Mouse (Mus musculus): ENCODE results near the gene 4930544D05Rik. TPM values are rescaled to one million over a fixed set of nuclear protein-coding genes. Genes with fewer than 3 reads are reported as not detected.

The 4930544D05Rik gene
- total RNA-seq, 2 experiments from 2014 or later: not detected

GRCm38 (mm10) chr11:70653345-70654197 is 37.9 kb downstream of the 4930544D05Rik start:
- DNase-seq (ENCODE audit: low spot score): peak; percentile 49
- intact Hi-C loops (cut with DNase I): loop anchor here (2.0 to 10.0 kb wide), 2 partner anchors 15 to 639 kb away; partner anchors contain the start of genes Acadvl, Dlg4 and Spag7

- intact Hi-C loops (cut with DNase I): loop anchor here (2.0 to 10.0 kb wide), 2 partner anchors 14 to 640 kb away; partner anchors contain the start of genes Acadvl, Dlg4 and Spag7
Measured at GRCm38 (mm10) chr11:70654198-70654922, 38.7 kb downstream of the 4930544D05Rik start, which contains the start of gene Pfn1. Gene Pfn1, minus strand, starts transcription at chr11:70654644.

GRCm38 (mm10) chr11:70654923-70655570 is 39.4 kb downstream of the 4930544D05Rik start:
- intact Hi-C loops (cut with DNase I): loop anchor here (2.0 to 10.0 kb wide), 2 partner anchors 14 to 640 kb away; partner anchors contain the start of genes Acadvl, Dlg4 and Spag7
- peak; percentile 71 for DNase-seq (ENCODE audit: low spot score)

More at GRCm38 (mm10) chr11:70654198-70654922, 38.7 kb downstream of the 4930544D05Rik start, which contains the start of gene Pfn1:
- DNase-seq (ENCODE audit: low spot score): peak; percentile 50

- intact Hi-C loops (cut with DNase I): loop anchor here (2.0 to 10.0 kb wide), 2 partner anchors 13 to 641 kb away; partner anchors contain the start of genes Acadvl, Dlg4 and Spag7
- DNase-seq (ENCODE audit: low spot score): peak; percentile 67
Measured at GRCm38 (mm10) chr11:70655571-70656455, 40.2 kb downstream of the 4930544D05Rik start.

GRCm38 (mm10) chr11:70656456-70656927 is 40.8 kb downstream of the 4930544D05Rik start:
- peak; percentile 59 for DNase-seq (ENCODE audit: low spot score)
- intact Hi-C loops (cut with DNase I): loop anchor here (10.0 kb wide), 1 partner anchor 642 kb away; the partner anchor contains the start of genes Acadvl and Dlg4

GRCm38 (mm10) chr11:70656964-70657363 is 41.3 kb downstream of the 4930544D05Rik start, which contains the start of gene Eno3:
Gene Eno3, plus strand, starts transcription at chr11:70657202.
- intact Hi-C loops (cut with DNase I): loop anchor here (10.0 kb wide), 1 partner anchor 642 kb away; the partner anchor contains the start of genes Acadvl and Dlg4
- DNase-seq (ENCODE audit: low spot score): no peak

GRCm38 (mm10) chr11:70657573-70657972 is 41.9 kb downstream of the 4930544D05Rik start:
- DNase-seq (ENCODE audit: low spot score): no peak
- intact Hi-C loops (cut with DNase I): loop anchor here (10.0 kb wide), 1 partner anchor 643 kb away; the partner anchor contains the start of genes Acadvl and Dlg4

GRCm38 (mm10) chr11:70657991-70658390 is 42.3 kb downstream of the 4930544D05Rik start:
- DNase-seq (ENCODE audit: low spot score): no peak
- intact Hi-C loops (cut with DNase I): loop anchor here (10.0 kb wide), 1 partner anchor 643 kb away; the partner anchor contains the start of genes Acadvl and Dlg4

- no peak for DNase-seq (ENCODE audit: low spot score)
- intact Hi-C loops (cut with DNase I): loop anchor here (10.0 kb wide), 1 partner anchor 644 kb away; the partner anchor contains the start of genes Acadvl and Dlg4
Measured at GRCm38 (mm10) chr11:70658521-70658920, 42.9 kb downstream of the 4930544D05Rik start.

- intact Hi-C loops (cut with DNase I): loop anchor here (10.0 kb wide), 1 partner anchor 644 kb away; the partner anchor contains the start of genes Acadvl and Dlg4
- DNase-seq (ENCODE audit: low spot score): no peak
Measured at GRCm38 (mm10) chr11:70658942-70659341, 43.3 kb downstream of the 4930544D05Rik start.

GRCm38 (mm10) chr11:70660571-70660970 is 44.9 kb downstream of the 4930544D05Rik start:
- no peak for DNase-seq (ENCODE audit: low spot score)
- intact Hi-C loops (cut with DNase I): no loop called here

GRCm38 (mm10) chr11:70663101-70663500 is 47.5 kb downstream of the 4930544D05Rik start:
- intact Hi-C loops (cut with DNase I): no loop called here
- DNase-seq (ENCODE audit: low spot score): no peak

- DNase-seq (ENCODE audit: low spot score): no peak
- intact Hi-C loops (cut with DNase I): no loop called here
Measured at GRCm38 (mm10) chr11:70663957-70664356, 48.3 kb downstream of the 4930544D05Rik start.

GRCm38 (mm10) chr11:70664741-70665140 is 49.1 kb downstream of the 4930544D05Rik start:
- no peak for DNase-seq (ENCODE audit: low spot score)
- intact Hi-C loops (cut with DNase I): no loop called here
